Mouse (Mus musculus): ENCODE results near the gene Cd38. TPM values are rescaled to one million over a fixed set of nuclear protein-coding genes. Genes with fewer than 3 reads are reported as not detected.

Gene Cd38
- polyA plus RNA-seq, 1 experiment, result 7.4 TPM

GRCm38 (mm10) chr5:43842576-43843155, 25.7 kb upstream of the Cd38 start:
- Histone ChIP-seq H3K4me1 (replicated peaks; ENCODE audit: control insufficient read depth, insufficient read depth, low read length) (no peaks in the 10 kb centered on the region), H3K27ac (ENCODE audit: control insufficient read depth, insufficient read depth, low read length) (no peak overlapping the region), H3K27me3 (ENCODE audit: control insufficient read depth, insufficient read depth, low read length) (no peaks in the 10 kb centered on the region), H3K4me3 (ENCODE audit: control insufficient read depth, insufficient read depth, low read length) (no peak overlapping the region), H3K36me3 (ENCODE audit: control insufficient read depth, insufficient read depth, low read length) (no peaks in the 10 kb centered on the region)
- no peak for DNase-seq
- WGBS, result 87% methylated on average over 3 of the region's 3 CpGs
- TF ChIP-seq CTCF (IDR thresholded peaks at IDR 0.05; ENCODE audit: borderline replicate concordance, control insufficient read depth, extremely low read depth, insufficient read depth, low read length, poor library complexity) (no peak), POLR2A (IDR thresholded peaks at IDR 0.05; ENCODE audit: control insufficient read depth, extremely low read depth, insufficient read depth, low read length, poor library complexity) (no peak)

DNA sequence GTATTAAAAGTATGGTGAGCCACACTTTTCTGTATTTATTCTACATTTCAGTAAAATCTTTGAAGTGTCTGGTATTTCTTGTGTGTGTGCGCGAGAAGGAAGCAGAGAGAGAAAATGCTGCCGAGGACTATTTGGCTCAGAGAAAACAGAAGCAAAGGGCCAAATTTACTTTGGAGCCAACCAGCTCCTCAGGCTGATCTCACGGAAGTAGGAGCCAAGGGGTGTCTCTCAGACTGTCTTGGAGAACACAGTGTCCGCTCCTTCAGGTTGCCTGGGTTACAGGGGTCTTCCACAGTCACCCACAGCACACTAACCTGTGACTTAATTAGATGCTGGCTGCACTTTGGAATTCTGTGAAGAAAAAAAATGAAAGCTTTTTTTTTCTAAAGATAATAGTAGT, 23.3 kb upstream of the Cd38 start:
- WGBS, result 94% methylated on average over 5 of the region's 5 CpGs
- Histone ChIP-seq H3K27me3 (ENCODE audit: control insufficient read depth, insufficient read depth, low read length) (no peaks in the 10 kb centered on the region), H3K36me3 (ENCODE audit: control insufficient read depth, insufficient read depth, low read length) (no peaks in the 10 kb centered on the region), H3K4me3 (ENCODE audit: control insufficient read depth, insufficient read depth, low read length) (no peak overlapping the region), H3K4me1 (replicated peaks; ENCODE audit: control insufficient read depth, insufficient read depth, low read length) (no peaks in the 10 kb centered on the region), H3K27ac (ENCODE audit: control insufficient read depth, insufficient read depth, low read length) (no peak overlapping the region)
- DNase-seq, result no peak
- TF ChIP-seq POLR2A (IDR thresholded peaks at IDR 0.05; ENCODE audit: control insufficient read depth, extremely low read depth, insufficient read depth, low read length, poor library complexity) (no peak), CTCF (IDR thresholded peaks at IDR 0.05; ENCODE audit: borderline replicate concordance, control insufficient read depth, extremely low read depth, insufficient read depth, low read length, poor library complexity) (no peak)

GRCm38 (mm10) chr5:43845646-43846045, 22.7 kb upstream of the Cd38 start:
- no peak overlapping the region for H3K27ac ChIP-seq (ENCODE audit: control insufficient read depth, insufficient read depth, low read length)
- DNase-seq, result no peak
- H3K4me3 ChIP-seq (ENCODE audit: control insufficient read depth, insufficient read depth, low read length), result no peak overlapping the region
- no peaks in the 10 kb centered on the region for H3K27me3 ChIP-seq (ENCODE audit: control insufficient read depth, insufficient read depth, low read length)
- H3K4me1 ChIP-seq (replicated peaks; ENCODE audit: control insufficient read depth, insufficient read depth, low read length), result no peaks in the 10 kb centered on the region
- 74% methylated on average over 1 of the region's 1 CpGs for WGBS
- H3K36me3 ChIP-seq (ENCODE audit: control insufficient read depth, insufficient read depth, low read length), result no peaks in the 10 kb centered on the region
- TF ChIP-seq CTCF (IDR thresholded peaks at IDR 0.05; ENCODE audit: borderline replicate concordance, control insufficient read depth, extremely low read depth, insufficient read depth, low read length, poor library complexity), result no peak
- TF ChIP-seq POLR2A (IDR thresholded peaks at IDR 0.05; ENCODE audit: control insufficient read depth, extremely low read depth, insufficient read depth, low read length, poor library complexity), result no peak

DNA sequence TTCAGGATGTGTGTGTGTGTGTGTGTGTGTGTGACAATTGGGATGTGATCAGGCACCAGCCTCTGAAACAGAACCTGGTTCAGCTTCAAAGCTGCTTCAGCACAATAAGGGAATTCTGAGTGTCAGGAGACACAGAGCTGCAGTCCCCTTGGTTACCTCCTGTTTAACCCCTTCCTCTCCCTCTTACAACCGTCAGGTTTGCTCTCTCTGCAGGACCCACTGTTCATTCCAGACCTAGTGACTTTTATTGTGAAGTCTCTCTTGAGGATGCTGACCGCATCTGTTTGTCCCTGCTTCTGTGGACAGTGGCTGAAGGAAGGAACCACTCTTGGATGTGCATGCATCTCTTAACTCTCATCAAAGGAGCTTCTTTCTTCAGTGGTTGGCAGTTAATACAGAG, 22.1 kb upstream of the Cd38 start:
- WGBS, result 88% methylated on average over 2 of the region's 2 CpGs
- no peak for DNase-seq
- H3K27me3 ChIP-seq (ENCODE audit: control insufficient read depth, insufficient read depth, low read length), result no peaks in the 10 kb centered on the region

DNA sequence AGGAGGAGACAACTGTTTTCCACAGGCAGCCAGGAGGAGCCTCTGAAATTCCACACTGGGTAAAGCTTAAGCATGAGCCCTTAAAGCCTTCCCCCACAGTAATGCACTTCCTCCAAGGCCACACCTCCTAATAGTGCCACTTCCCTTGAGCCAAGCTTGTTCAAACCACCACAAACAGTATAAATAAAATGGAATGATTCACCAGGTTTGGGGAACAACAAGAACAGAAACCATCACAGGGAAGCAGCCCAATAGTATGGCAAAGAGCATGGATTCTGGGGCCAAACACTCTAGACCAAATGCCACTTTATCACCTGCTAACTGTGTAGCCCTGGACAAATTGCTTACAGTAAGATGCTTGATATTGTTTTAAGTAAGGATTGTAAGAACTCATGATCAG, 20.8 kb upstream of the Cd38 start:
- no peaks in the 10 kb centered on the region for H3K27me3 ChIP-seq (ENCODE audit: control insufficient read depth, insufficient read depth, low read length)
- H3K27ac ChIP-seq (ENCODE audit: control insufficient read depth, insufficient read depth, low read length), result no peak overlapping the region
- H3K4me3 ChIP-seq (ENCODE audit: control insufficient read depth, insufficient read depth, low read length), result no peak overlapping the region
- no peak for DNase-seq
- H3K4me1 ChIP-seq (replicated peaks; ENCODE audit: control insufficient read depth, insufficient read depth, low read length), result no peaks in the 10 kb centered on the region
- no peaks in the 10 kb centered on the region for H3K36me3 ChIP-seq (ENCODE audit: control insufficient read depth, insufficient read depth, low read length)
- TF ChIP-seq POLR2A (IDR thresholded peaks at IDR 0.05; ENCODE audit: control insufficient read depth, extremely low read depth, insufficient read depth, low read length, poor library complexity) (no peak), CTCF (IDR thresholded peaks at IDR 0.05; ENCODE audit: borderline replicate concordance, control insufficient read depth, extremely low read depth, insufficient read depth, low read length, poor library complexity) (no peak)

More for the DNA sequence above, 22.1 kb upstream of the Cd38 start:
- no peak overlapping the region for H3K4me3 ChIP-seq (ENCODE audit: control insufficient read depth, insufficient read depth, low read length)
- no peak overlapping the region for H3K27ac ChIP-seq (ENCODE audit: control insufficient read depth, insufficient read depth, low read length)
- TF ChIP-seq CTCF (IDR thresholded peaks at IDR 0.05; ENCODE audit: borderline replicate concordance, control insufficient read depth, extremely low read depth, insufficient read depth, low read length, poor library complexity) (no peak), POLR2A (IDR thresholded peaks at IDR 0.05; ENCODE audit: control insufficient read depth, extremely low read depth, insufficient read depth, low read length, poor library complexity) (no peak)
- no peaks in the 10 kb centered on the region for H3K36me3 ChIP-seq (ENCODE audit: control insufficient read depth, insufficient read depth, low read length)
- H3K4me1 ChIP-seq (replicated peaks; ENCODE audit: control insufficient read depth, insufficient read depth, low read length), result no peaks in the 10 kb centered on the region

DNA sequence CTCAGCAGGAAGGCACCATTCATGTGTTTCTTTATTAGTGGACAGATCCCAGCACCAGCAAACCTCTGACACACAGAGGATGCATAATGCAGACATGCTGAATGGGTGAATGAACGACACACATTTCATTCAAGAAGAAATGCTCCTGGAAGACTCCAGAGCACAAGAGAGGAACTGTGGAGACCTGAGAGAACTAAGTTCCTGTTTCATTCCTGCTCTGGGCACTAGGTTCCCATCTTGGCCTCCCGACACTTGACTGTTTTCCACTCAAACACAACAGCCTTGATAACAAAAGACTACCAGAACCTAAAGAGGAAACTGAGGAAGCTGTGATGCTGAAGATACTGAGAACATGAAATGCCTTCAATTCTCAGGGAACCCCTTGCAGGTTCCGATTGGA, 20.1 kb upstream of the Cd38 start:
- Histone ChIP-seq H3K27ac (ENCODE audit: control insufficient read depth, insufficient read depth, low read length) (no peak overlapping the region), H3K36me3 (ENCODE audit: control insufficient read depth, insufficient read depth, low read length) (no peaks in the 10 kb centered on the region), H3K4me1 (replicated peaks; ENCODE audit: control insufficient read depth, insufficient read depth, low read length) (no peaks in the 10 kb centered on the region), H3K4me3 (ENCODE audit: control insufficient read depth, insufficient read depth, low read length) (no peak overlapping the region), H3K27me3 (ENCODE audit: control insufficient read depth, insufficient read depth, low read length) (no peaks in the 10 kb centered on the region)
- no peak for DNase-seq
- TF ChIP-seq CTCF (IDR thresholded peaks at IDR 0.05; ENCODE audit: borderline replicate concordance, control insufficient read depth, extremely low read depth, insufficient read depth, low read length, poor library complexity) (no peak), POLR2A (IDR thresholded peaks at IDR 0.05; ENCODE audit: control insufficient read depth, extremely low read depth, insufficient read depth, low read length, poor library complexity) (no peak)
- WGBS, result 93% methylated on average over 3 of the region's 3 CpGs
